Mouse (Mus musculus) T-cell, adult 2 months (primary cell): ENCODE measurements around the gene Lin7c.

ENCODE experiments used
- DNase-seq: peaks from one replicate; pipeline ENCODE4 v3.0.0; 2022; ENCODE audit warnings: low spot score

Lin7c gene

DNA sequence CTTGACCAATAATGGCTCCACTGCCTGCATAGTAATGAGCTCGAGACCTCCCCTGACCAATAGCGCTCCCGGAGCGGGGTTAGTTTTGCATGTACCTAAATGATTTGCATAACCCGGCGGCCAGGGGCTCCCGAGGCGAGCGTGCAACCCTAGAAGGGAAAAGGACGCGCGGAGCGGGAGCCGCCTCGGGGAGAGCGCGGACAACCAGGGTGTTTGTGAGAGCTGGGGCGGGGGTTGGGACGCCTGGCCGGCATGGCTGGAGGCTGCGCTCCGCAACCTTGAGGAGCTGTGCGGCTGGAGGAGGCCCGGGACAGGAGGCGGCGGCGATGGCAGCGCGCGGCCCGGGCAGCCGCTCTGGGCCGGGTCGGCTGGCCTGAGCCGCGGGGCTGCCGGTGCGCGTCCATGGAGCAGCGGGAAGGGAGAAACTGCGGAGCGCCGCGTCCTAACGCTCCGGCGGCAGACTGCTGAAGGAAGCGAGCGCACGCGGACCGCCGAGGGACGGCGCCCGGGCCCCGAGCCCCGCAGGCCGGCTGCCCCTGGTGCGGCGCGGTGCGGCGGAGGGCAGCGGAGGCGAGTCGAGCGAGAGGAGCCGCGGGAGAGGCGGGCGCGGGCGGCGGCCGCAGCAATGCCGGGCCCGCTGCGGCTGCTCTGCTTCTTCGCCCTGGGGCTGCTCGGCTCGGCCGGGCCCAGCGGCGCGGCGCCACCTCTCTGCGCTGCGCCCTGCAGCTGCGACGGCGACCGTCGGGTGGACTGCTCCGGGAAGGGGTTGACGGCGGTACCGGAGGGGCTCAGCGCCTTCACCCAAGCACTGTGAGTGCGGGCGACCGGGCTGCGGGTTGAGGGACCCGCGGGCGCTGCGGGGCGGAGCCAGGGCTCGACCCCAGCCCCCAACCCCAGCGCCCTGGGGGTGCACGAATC, 27.1 kb downstream of the Lin7c start, which contains the start of gene Lgr4:
Gene Lgr4, plus strand, starts transcription at position 152 of the 918 bp plus-strand sequence.
- DNase-seq = peak; percentile 57

DNA sequence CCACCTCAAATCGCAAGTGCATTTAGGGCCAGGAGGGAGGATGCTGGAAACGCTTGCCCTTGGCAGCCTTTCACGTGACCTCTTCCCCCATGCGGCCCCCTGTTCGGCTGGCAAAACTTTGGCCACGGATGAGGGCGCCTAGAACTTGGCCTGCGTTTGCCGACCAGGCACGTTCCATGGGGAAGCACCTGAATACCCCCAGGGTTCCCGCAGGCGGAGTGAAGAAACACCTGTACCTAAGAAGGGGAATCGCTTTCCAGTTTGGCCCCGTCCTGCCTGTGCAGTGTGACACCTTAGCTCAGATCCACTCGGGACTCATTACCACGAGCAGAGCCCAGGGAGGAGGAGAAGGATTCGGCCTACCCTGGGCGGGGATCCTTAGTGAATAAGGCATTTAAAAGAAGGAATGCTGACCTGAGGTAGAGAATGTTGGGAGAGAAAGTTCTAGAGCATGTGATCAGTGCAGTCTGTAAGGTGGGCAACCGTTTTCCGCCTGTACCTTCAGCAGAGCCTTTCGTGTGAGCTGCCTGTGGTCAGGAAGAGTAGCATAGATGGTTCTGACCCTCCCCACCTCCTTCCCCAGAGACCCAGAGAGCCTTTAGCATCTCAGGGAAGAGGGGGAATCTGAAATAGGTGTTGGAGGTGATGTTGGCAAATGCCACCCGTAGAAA, 28.1 kb downstream of the Lin7c start:
- DNase-seq = no peak

DNA sequence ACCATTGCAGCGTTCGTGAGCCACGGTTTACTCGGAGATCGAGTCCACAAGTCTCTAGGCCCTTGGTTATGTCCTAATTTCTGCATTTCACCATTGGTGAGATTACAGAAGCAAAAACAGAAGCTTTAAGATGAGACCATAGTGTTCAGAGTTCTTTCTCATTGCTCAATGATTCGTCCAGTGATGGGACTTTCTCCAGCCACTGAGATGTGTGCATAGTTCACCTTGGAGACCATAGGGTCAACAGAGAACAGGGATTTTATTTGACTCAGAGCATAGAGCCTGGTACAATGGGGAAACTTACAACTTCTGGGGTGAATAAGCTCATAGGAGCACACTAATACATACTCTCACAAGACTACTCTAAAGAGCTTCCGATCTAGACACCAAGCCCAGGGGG, 29.8 kb downstream of the Lin7c start:
- DNase-seq = no peak

DNA sequence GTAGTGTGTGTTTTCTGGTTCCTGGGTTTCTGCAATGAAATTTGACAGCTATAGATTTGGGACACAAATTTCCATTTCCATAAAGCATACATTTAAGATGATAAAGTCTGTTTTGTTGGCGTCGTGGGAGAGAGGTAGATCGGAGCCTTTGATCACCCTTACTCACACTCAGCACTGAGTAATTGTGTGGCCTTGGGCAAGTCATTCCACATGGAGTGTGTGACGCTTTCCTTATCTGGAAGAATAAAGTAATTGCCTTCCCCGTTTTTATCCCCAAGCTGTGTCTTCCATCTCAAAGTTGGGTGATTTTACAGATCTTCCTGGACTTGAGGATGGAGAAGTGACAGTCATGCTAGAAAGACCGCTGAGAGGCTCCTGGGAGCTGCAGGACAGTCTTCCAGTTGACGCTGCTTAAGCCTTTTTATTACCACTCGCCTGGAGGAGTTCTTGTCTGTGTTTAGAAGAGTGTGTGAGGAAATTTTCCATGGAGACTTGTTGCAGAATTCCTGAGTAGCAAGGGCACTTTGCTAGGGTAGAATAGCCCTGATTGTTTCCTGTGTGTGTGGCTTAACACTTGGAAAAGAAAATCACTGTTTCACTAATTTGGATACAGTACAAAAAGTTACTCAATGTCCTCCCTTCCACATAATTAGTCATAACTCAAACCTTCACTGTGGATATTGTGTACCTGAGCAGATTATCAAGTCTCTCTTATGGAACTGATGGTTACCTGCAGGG, 30.8 kb downstream of the Lin7c start:
- no peak for DNase-seq

DNA sequence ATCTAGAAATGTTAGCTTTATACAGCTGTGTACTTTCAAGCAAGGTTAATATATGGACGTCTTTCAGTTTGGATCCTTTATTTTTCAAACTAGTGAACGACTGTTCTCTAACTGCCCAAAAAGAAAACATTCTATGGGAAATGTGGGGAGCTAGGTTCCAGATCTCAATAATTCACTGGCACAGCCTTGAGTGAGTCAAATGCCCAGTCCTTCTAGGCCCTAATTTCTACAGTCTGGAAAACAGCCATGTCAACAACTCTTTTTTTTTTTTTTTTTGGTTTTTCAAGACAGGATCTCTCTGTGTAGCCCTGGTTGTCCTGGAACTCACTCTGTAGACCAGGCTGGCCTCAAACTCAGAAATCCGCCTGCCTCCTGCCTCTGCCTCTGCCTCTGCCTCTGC, 31.7 kb downstream of the Lin7c start:
- no peak for DNase-seq

DNA sequence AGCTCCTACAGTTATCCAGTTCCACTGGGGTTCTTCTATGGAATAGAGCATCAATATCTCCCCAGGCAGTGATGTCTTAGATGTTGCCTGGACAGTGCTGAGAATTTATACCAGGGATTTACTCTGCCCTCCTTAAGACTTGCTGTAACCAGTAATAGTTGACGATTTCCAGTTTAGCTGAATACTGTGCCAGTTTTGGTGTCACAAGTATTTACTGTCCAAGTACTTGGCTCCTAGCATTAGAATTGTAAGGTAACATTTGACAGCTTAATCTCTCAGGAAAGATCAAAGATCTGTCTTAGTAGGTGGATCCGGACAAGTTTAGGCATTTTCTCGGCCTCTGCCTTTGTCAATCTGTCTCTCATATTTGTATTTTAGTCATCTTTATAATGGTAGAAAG, 32.4 kb downstream of the Lin7c start:
- no peak for DNase-seq

DNA sequence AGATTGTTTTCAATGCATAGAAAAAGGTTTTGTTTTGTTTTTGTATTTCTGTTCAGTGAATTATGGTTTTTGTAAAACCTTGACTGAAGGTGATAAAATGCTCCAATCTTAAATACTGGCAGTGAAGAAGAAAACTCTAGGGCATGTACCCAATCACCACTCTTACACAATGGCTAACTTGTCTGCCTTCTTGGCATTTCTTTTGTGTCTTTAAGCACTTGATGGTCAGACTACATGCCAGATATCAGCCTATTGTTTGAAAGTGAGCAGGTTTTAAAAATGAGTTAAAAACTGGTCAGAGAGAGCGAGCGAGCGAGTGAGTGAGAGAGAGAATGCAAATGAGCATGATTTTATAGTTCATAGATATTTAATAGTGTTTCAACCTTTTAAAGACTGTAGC, 33.3 kb downstream of the Lin7c start:
- DNase-seq = no peak

DNA sequence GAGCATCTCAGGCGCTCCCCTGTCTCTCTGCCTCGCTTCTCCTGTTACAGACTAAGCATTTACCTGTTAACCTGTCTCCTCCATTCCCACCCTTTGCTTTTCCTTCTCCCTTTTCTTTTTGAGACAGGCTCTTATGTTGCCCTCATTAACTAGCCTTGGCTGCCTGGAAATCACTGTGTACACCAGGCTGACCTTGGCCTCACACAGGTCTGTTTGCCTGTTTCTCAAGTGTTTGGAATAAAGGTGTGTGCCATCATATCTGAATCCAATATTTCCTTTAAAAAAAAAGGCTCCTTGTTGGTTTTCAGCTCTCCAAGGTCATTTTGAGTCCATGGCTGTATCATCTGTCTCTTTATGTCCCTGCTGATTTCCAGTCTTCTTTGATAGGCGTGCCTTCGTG, 36.3 kb downstream of the Lin7c start:
- no peak for DNase-seq

DNA sequence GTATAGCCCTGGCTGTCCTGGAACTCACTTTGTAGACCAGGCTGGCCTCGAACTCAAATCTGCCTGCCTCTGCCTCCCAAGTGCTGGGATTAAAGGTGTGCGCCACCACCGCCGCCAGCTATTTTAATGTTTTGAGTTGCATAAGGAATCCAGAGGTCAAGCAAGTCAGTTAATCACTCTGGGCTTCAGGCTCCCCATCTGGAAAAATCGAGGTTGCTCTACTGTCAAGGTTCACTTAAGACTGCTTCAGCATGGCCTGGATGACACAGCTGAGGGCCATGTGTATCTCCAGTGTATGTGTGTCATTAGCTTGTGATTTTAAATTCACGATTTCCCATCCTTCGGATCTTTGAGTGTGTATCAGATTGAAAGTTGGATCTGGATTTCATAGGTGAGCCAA, 36.8 kb downstream of the Lin7c start:
- no peak for DNase-seq

DNA sequence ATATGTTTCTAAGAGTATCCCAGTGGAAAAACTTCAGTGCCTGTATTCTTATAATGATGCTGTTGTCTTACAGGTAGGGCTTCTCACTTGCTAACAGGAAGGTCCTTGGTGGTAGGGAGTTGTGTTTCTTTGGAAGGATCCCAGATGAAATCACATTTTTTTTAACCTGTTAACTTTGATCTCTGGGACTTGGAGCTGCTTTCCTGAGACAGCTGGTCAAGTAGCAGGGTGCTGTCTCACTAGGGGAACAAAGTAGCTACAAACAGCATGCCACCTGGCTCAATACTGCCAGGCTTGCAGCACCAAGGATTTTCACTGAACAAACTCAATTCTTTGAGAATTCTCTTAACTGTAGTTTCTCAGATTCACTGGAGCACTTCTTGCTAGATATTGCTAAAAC, 37.2 kb downstream of the Lin7c start:
- DNase-seq = no peak

DNA sequence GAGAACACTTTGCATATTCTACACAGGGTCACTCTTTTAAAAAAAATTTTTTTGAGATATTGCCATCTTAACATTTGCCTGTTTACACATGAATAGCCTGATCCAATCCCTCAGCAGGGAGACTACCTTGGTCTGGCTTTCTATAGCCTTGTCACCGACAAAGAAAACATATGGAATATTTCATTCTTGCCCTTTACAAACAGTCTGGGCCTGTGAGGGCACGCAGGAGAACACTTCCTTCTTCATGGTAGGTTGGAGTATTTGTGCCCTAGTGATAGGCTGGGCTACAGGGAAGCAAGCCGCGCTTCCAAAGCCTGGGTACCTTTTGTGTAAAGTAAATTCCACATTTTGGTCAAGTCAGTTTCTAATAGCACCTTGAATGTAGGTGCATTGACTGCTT, 38.1 kb downstream of the Lin7c start:
- DNase-seq = no peak

DNA sequence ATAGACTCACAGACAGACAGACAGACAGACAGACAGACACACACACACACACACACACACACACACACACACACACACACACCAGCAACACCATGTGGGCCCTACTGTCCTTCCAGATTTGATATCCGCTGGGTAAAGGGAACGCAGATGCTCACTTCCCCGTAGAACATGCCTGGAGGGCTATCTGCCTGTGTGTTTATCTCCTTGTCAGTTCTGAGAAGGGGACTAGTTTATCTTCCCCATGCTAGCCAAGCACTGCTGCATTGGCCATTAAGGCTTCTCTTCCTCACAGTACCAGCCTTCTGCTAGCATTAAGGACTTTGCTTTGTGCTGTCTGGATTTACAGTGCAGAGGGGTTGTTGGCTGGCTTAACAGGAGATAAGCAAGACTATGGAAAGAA, 38.6 kb downstream of the Lin7c start:
- DNase-seq = no peak

DNA sequence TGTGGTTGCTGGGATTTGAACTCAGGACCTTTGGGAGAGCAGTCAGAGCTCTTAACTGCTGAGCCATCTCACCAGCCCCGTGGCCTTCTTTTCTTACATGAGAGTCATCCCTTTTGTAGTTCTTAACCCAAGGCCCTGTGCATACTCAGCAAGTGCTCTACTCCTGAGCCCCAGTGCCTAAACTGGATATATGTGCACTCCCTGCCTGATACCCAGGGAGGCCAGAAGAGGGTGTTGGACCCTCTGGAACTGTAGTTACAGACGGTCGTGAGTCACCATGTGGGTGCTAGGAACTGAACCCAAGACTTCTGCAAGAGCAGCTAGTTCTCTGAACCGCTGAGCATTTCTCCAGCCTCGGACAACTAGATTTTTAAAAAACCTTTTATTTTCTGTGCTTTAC, 39.7 kb downstream of the Lin7c start:
- DNase-seq = no peak

DNA sequence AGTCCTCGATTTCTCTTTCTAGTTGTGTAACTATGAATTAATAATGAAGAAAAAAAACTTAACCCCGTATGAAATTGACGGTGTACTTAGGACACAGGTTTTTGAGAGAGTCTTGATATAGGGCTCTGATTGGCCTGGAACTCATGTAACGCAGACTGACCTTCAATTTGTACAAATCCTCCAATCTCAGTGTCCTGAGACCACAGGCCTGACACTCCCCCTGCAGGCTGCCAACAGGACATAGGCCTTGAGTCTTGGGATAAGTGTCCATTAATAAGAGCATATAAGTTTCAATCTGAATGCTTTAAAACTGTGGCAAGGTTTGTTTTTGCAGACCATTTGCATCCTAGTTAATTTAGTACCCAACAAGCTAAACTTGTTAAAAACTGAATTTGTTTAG, 40.1 kb downstream of the Lin7c start:
- no peak for DNase-seq

DNA sequence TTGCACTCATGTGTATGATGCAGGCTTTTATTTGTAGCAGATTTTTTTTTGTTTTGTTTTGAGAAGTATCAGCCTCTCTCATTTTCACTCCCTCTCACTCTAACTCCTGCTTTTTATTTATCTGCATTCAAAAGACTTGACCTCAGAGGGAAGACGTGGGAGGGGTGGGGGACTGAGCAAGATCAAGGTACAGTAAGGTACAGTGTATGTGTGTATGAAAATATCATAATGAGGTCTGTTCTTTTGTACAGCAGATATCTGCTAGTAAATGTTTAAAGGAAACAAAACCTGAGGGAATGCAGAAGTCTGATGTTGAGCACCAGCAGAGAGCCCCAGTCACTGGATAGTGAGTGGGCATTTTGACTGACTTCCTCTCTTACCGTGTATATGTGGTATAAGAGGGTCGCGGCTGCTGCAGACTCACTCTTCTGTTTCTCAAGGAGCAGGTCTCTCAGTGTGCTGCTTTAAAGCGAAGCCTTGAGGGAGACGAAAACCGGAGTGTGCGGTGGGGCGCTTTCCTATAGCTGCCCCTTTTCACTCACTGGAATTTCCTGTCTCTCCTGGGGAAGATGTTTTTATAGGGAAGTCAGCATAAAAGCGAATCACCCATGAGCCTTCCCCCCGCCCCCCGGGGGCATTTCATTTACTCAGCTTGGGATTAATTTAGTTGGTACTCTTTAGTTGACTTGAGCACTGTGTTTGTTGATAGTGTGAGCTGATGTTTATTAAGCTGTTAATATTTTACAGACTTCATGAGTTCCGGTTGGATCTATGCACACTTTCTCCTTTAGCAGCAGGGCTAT, 41.5 kb downstream of the Lin7c start:
- no peak for DNase-seq

DNA sequence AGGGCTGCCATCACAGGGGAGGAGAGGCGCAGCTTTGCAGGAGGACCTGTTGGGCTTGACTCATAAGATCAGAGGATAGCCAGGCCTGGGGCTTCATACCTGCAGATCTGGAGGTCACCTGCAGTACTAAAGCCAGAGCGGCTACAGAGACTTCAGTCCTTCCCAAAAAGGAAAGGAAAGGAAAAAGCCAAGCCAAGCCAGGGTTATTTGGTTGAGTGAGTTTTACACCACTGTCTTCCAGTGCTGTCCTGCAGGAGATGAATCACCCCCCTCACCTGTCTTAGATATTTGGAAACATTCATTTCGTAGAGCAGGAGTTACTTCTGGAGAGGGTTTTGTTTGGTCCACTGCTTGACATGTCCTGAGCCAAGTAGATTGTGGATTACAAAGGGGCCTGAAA, 42.5 kb downstream of the Lin7c start:
- DNase-seq = no peak

DNA sequence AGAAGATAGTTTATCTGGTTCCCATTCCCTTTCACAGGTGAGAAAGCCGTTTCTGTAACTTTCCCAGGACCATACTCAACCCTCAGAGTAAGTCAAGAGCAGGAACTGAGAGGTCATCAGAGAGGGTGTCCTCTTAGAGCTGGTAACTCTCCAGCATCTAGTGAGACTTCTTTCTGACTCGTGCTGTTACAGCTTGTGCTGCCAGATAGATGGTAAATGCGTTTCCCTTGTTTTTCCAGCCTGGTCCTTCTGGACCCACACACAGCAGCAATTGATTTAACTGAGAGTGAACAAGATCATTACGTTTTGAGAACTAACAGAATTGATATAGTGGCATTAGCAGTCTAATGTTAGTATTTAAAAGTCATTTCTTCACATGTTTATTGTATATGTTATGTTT, 43.4 kb downstream of the Lin7c start:
- no peak for DNase-seq

DNA sequence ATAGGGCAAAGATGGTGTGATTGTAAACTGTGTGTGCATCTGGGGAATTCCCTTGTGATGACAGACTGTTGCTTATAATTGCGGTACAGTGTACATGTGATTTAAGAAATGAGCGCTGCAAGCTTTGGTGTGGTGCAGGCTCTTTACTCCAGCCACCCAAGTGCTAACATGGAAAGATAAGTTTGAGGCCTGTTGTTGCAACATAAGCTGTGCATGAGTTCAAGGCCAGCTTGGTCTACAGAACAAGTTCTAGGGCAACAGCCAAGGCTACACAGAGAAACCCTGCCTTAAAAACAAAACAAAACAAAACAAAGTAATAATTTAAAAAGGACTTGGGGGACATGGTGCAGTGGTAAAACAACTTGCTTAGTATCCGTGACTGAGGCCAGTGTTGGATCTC, 44.5 kb downstream of the Lin7c start:
- DNase-seq = no peak

DNA sequence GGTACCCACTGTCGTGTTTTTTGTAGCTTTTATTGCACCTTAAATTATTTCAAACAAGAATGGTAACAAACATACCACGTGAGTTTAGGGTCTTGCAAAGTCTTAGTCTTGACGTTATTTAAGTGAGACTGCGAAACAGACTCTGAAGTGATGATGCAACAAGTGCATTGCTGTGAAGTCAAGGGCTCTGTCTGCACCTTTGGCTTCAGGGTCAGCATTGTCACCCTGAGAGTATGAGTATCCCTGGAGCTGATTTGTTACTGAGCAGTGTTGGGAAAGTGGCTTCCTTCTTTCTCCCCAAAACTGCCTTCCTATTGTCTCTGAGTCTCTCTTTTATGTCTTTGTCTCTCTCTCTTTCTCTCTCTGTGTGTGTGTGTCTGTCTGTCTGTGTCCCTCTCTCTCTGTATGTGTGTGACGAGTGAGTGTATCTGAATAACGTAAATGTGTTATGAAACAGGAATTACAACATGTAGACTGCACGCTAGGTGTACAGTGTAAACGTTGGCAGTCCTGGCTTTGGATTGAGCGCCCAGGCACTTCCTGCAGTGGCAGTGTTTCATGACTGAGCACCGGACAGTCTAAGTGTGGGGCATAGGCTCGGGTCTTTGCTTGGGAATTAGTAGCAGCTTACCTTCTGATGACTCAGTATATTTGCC, 45.2 kb downstream of the Lin7c start:
- no peak for DNase-seq

DNA sequence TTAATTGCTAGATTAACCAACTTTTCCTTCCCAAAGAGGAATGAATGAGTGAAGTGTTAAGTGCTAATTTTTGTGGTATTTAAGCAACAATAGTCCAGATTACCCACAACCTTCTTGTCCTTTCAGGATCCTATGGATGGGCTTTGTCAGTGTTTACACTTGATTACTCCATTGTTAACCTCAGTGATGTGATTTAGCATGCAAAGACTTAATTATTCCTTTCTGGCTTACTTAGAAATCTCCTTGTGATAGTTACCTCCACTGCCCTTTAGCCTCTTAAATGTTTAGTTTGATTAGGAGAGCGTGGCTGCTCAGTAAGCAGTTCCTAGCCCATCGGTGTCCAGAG, 45.7 kb downstream of the Lin7c start:
- no peak for DNase-seq

DNA sequence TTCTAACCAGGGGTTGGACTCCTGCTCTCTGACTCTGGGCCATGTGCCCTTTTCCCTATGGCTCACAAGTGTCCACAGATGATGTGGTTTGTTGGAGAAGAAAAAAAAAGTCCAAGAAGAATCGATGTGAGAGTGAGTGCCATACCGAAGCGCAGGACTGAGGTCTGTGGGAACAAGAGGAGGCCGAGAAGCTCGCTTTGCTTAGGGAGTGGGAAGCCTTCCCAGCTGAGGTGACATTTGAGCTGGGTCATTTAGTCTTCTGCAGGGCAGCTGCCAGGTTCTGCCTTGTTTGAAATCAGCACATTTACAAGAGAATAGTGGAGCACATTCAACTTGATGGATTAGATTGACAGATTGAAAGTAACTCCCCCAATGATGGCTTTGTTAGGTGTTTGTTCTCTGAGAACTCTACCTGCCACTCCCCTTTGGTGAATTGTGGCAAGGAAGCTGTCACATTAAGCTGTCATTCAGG, 51.4 kb downstream of the Lin7c start:
- DNase-seq = no peak
